Mouse (Mus musculus): ENCODE results near the gene Hrh1. TPM values are rescaled to one million over a fixed set of nuclear protein-coding genes. Genes with fewer than 3 reads are reported as not detected.

Hrh1 gene
- polyA plus RNA-seq, 1 experiment from 2014 or later: 0.32 TPM

DNA sequence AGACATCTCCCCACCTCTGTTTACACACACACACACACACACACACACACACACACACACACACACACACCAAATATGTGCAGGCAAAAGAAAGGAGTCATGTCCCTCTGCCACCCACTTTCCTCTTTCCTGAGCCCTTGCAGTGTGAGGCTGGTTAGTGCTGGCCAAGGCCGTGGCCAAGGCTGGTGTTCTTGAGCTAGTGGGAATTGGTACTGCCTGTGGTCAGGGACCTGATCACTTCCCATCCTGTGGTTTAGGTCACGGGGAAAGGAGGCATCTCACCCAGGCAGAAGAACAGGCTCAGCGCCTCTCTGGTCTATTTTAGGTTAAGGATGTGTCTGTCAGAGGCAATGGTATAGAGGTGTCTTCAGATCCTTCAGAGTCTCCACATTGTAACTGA lies 59.6 kb downstream of the Hrh1 start:
- H3K36me3 ChIP-seq (ENCODE audit: control insufficient read depth, insufficient read depth, low read length): no peaks in the 10 kb centered on the region
- DNase-seq (ENCODE audit: low spot score): peak; percentile 4
- WGBS: 85% methylated on average over 3 of the region's 3 CpGs
- no peak for ATAC-seq (ENCODE audit: insufficient read depth, low FRiP score, low TSS enrichment)
- no peaks in the 10 kb centered on the region for H3K27me3 ChIP-seq (ENCODE audit: control insufficient read depth, insufficient read depth, low read length)
- H3K9me3 ChIP-seq (ENCODE audit: control insufficient read depth, low read length): no peaks in the 10 kb centered on the region
- no peaks in the 10 kb centered on the region for H3K4me1 ChIP-seq (ENCODE audit: control insufficient read depth, insufficient read depth, low read length)
- H3K27ac ChIP-seq (ENCODE audit: low read depth, low read length): no peak overlapping the region
- no peak overlapping the region for H3K4me3 ChIP-seq (ENCODE audit: low read depth, low read length)
- no peak overlapping the region for H3K9ac ChIP-seq (ENCODE audit: low read length)
- no peak overlapping the region for H3K4me2 ChIP-seq (ENCODE audit: low read depth)

DNA sequence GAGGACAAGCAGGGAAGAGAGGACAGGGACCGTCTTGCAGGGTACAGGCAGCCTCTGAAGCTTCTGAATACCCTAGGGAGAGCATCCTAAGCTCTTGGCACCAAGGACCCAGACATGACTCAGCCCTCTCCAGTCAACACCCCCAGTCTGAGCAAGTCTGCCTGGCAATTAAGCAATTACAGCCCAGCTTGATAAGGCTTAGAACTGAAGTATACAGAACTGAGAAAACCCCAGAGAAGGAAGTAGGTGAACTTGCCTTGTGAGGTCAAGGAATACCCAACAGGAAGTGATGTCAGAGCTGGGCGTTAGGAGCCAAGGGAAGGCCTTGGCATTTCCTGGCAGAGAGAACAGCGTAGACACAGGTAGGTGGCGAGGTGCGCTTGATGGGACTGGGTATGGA lies 60.5 kb downstream of the Hrh1 start:
- no peak for ATAC-seq (ENCODE audit: insufficient read depth, low FRiP score, low TSS enrichment)
- H3K27ac ChIP-seq (ENCODE audit: low read depth, low read length): no peak overlapping the region
- H3K27me3 ChIP-seq (ENCODE audit: control insufficient read depth, insufficient read depth, low read length): no peaks in the 10 kb centered on the region
- peak; percentile 8 for DNase-seq (ENCODE audit: low spot score)
- H3K4me1 ChIP-seq (ENCODE audit: control insufficient read depth, insufficient read depth, low read length): no peaks in the 10 kb centered on the region
- 85% methylated on average over 5 of the region's 5 CpGs for WGBS
- no peaks in the 10 kb centered on the region for H3K9me3 ChIP-seq (ENCODE audit: control insufficient read depth, low read length)
- no peaks in the 10 kb centered on the region for H3K36me3 ChIP-seq (ENCODE audit: control insufficient read depth, insufficient read depth, low read length)
- no peak overlapping the region for H3K4me2 ChIP-seq (ENCODE audit: low read depth)
- H3K4me3 ChIP-seq (ENCODE audit: low read depth, low read length): no peak overlapping the region
- H3K9ac ChIP-seq (ENCODE audit: low read length): no peak overlapping the region

DNA sequence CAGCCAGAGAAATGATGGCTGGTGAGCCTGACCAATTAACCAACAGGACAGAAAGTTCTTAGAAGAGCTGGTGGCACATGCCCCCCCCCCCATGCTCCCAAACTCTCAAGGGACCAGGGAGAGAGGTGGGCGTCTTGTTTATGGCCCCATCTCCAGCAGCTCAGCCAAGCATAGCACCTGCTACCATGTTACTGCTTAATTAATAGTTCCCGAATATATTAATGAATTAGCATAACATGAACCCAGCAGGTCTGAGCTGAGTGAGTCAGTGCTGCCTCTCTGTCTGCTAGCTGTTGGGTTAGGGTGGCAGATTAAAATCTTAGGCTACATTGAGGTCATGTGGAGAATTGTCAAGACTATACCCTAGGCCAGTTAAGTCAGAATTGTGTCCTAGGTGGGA lies 62.2 kb downstream of the Hrh1 start:
- no peak overlapping the region for H3K4me3 ChIP-seq (ENCODE audit: low read depth, low read length)
- ATAC-seq (ENCODE audit: insufficient read depth, low FRiP score, low TSS enrichment): no peak
- DNase-seq (ENCODE audit: low spot score): peak; percentile 11
- no peaks in the 10 kb centered on the region for H3K4me1 ChIP-seq (ENCODE audit: control insufficient read depth, insufficient read depth, low read length)
- no peak overlapping the region for H3K27ac ChIP-seq (ENCODE audit: low read depth, low read length)
- H3K27me3 ChIP-seq (ENCODE audit: control insufficient read depth, insufficient read depth, low read length): no peaks in the 10 kb centered on the region
- 77% methylated on average over 2 of the region's 2 CpGs for WGBS
- no peak overlapping the region for H3K9ac ChIP-seq (ENCODE audit: low read length)
- no peak overlapping the region for H3K4me2 ChIP-seq (ENCODE audit: low read depth)
- H3K9me3 ChIP-seq (ENCODE audit: control insufficient read depth, low read length): no peaks in the 10 kb centered on the region
- H3K36me3 ChIP-seq (ENCODE audit: control insufficient read depth, insufficient read depth, low read length): no peaks in the 10 kb centered on the region

DNA sequence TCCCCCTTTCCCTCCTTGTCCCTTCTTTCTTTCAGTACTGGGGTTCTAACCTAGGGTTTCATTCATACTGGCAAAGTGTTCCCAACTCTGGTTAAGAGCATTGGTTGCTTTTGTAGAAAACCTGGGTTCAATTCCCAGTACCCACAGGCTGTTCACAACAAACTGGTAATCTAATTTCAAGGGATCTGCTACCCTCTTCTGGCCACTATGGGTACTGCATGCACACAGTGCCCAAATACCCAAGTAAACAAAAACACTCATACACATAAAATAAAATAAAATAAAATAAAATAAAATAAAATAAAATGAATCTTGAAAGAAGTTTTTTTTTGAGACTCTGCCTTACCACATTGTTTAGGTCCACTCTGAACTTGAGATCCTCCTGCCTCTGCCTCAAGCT lies 63.8 kb downstream of the Hrh1 start:
- H3K27ac ChIP-seq (ENCODE audit: low read depth, low read length): no peak overlapping the region
- DNase-seq (ENCODE audit: low spot score) (peak; percentile 10), ATAC-seq (ENCODE audit: insufficient read depth, low FRiP score, low TSS enrichment) (no peak)
- H3K4me1 ChIP-seq (ENCODE audit: control insufficient read depth, insufficient read depth, low read length): no peaks in the 10 kb centered on the region
- no peaks in the 10 kb centered on the region for H3K9me3 ChIP-seq (ENCODE audit: control insufficient read depth, low read length)
- H3K36me3 ChIP-seq (ENCODE audit: control insufficient read depth, insufficient read depth, low read length): no peaks in the 10 kb centered on the region
- H3K4me2 ChIP-seq (ENCODE audit: low read depth): no peak overlapping the region
- H3K27me3 ChIP-seq (ENCODE audit: control insufficient read depth, insufficient read depth, low read length): no peaks in the 10 kb centered on the region
- no peak overlapping the region for H3K4me3 ChIP-seq (ENCODE audit: low read depth, low read length)
- H3K9ac ChIP-seq (ENCODE audit: low read length): no peak overlapping the region

DNA sequence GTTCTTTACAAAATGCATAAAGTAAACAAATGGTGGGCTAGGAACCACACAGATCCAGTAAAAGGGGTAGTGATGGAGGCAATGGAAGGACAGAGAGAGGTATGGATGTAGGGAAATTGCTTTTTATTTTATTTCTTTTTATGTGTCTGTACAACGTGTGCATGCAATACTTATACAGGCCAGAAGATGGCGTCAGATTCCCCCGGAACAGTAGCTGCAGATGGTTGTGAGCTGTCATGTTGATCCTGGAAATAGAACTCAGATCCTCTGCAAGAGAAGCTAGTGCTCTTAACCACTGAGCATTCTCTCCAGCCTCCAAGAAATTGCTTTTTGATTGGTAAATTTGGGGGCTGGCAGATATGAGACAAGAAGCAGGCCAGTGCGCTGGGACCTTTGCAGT lies 65.0 kb downstream of the Hrh1 start:
- Histone ChIP-seq H3K27ac (ENCODE audit: low read depth, low read length) (no peak overlapping the region), H3K36me3 (ENCODE audit: control insufficient read depth, insufficient read depth, low read length) (no peaks in the 10 kb centered on the region), H3K9me3 (ENCODE audit: control insufficient read depth, low read length) (no peaks in the 10 kb centered on the region), H3K4me1 (ENCODE audit: control insufficient read depth, insufficient read depth, low read length) (no peaks in the 10 kb centered on the region), H3K4me3 (ENCODE audit: low read depth, low read length) (no peak overlapping the region), H3K4me2 (ENCODE audit: low read depth) (no peak overlapping the region), H3K27me3 (ENCODE audit: control insufficient read depth, insufficient read depth, low read length) (no peaks in the 10 kb centered on the region), H3K9ac (ENCODE audit: low read length) (no peak overlapping the region)
- ATAC-seq (ENCODE audit: insufficient read depth, low FRiP score, low TSS enrichment) (no peak), DNase-seq (ENCODE audit: low spot score) (peak; percentile 26)
- WGBS: 25% methylated on average over 4 of the region's 4 CpGs

DNA sequence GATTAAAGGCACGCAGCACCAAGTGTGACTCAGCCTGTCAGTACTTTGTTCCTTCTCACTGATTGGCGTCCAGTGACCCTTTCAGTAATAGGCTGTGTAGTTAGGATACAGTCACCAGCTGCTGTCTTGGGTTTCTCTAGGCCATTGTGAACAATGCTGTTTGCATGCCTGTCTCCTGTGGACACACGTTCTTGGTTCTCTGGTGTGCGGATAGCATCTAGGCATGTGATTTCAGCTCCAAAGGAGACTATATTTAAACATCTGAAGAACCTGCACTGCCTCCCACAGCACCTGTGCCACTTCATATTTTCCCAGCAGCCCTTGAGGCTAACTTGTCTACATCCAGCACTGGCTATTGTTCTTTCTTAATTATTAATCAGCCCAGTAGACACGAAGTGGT lies 75.8 kb downstream of the Hrh1 start:
- Histone ChIP-seq H3K27me3 (ENCODE audit: control insufficient read depth, insufficient read depth, low read length) (no peaks in the 10 kb centered on the region), H3K4me3 (ENCODE audit: low read depth, low read length) (no peak overlapping the region), H3K36me3 (ENCODE audit: control insufficient read depth, insufficient read depth, low read length) (no peaks in the 10 kb centered on the region), H3K27ac (ENCODE audit: low read depth, low read length) (no peak overlapping the region), H3K4me2 (ENCODE audit: low read depth) (no peak overlapping the region), H3K4me1 (ENCODE audit: control insufficient read depth, insufficient read depth, low read length) (no peaks in the 10 kb centered on the region), H3K9ac (ENCODE audit: low read length) (no peak overlapping the region), H3K9me3 (ENCODE audit: control insufficient read depth, low read length) (no peaks in the 10 kb centered on the region)
- 69% methylated on average over 5 of the region's 5 CpGs for WGBS
- DNase-seq (ENCODE audit: low spot score) (no peak), ATAC-seq (ENCODE audit: insufficient read depth, low FRiP score, low TSS enrichment) (no peak)

DNA sequence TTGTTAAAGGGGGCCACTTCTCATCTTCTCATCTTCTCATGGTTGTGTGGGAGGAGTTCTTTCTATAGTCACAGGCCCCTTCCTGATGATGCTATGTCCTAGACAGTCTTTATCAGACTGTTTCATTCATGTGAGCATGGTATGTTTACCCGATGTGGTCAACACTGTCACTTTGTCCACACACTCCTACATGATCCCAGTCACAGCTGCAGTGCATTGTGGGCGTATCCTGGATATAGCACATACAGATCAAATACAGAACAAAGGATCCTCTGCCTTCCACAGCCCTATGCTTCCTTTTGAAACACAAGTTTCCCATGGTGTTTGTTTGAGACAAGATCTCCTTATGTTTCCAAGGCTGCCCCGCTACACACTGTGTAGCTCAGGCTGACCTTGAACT lies 76.3 kb downstream of the Hrh1 start:
- H3K9ac ChIP-seq (ENCODE audit: low read length): no peak overlapping the region

DNA sequence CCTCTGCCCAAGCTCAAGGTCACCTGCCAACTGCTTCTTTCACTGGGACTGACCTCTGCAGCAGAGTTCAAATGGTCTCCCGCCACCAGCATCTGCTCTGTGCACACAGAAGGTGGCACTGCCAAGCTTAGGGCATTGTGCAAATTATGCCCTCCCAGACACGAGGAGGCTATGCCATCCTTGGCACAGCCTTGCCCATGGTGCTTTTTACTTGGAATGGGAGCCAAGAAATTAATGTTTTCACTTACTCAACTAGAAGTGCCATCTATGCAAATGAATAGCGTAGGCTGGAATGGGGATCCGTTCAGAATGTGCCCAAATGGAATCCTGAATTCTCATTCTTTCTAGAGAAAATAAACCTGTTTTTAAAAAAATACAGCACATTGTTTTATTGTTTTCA lies 77.2 kb downstream of the Hrh1 start:
- WGBS: 83% methylated on average over 4 of the region's 4 CpGs

More for the DNA sequence above, 76.3 kb downstream of the Hrh1 start:
- Histone ChIP-seq H3K9me3 (ENCODE audit: control insufficient read depth, low read length) (no peaks in the 10 kb centered on the region), H3K27me3 (ENCODE audit: control insufficient read depth, insufficient read depth, low read length) (no peaks in the 10 kb centered on the region), H3K4me3 (ENCODE audit: low read depth, low read length) (no peak overlapping the region), H3K4me1 (ENCODE audit: control insufficient read depth, insufficient read depth, low read length) (no peaks in the 10 kb centered on the region), H3K4me2 (ENCODE audit: low read depth) (no peak overlapping the region), H3K27ac (ENCODE audit: low read depth, low read length) (no peak overlapping the region), H3K36me3 (ENCODE audit: control insufficient read depth, insufficient read depth, low read length) (no peaks in the 10 kb centered on the region)
- no peak for DNase-seq (ENCODE audit: low spot score)
- ATAC-seq (ENCODE audit: insufficient read depth, low FRiP score, low TSS enrichment): no peak
- WGBS: 86% methylated on average over 3 of the region's 3 CpGs

DNA sequence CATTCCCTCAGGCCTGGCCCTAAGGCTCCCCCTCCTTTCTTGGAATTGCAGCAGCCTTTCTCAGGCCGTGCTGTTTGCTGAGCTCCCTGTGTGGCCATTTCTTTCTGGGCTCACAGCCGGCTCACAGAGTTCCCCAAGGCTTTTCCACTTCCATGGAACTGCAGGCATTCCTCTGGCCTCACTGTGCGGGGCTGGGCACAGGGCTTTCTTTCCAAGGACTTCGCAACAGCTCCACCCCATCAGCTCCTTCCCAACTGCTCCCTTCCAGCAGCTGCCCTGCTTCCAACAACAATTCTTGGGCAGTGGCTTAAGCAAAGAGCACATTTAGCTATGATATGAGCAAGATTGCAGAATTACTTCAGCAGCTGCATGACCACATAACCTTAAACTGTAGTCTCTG lies 81.0 kb downstream of the Hrh1 start:
- Histone ChIP-seq H3K4me1 (ENCODE audit: control insufficient read depth, insufficient read depth, low read length) (no peaks in the 10 kb centered on the region), H3K27ac (ENCODE audit: low read depth, low read length) (no peak overlapping the region), H3K9ac (ENCODE audit: low read length) (no peak overlapping the region), H3K27me3 (ENCODE audit: control insufficient read depth, insufficient read depth, low read length) (no peaks in the 10 kb centered on the region), H3K4me3 (ENCODE audit: low read depth, low read length) (no peak overlapping the region), H3K36me3 (ENCODE audit: control insufficient read depth, insufficient read depth, low read length) (no peaks in the 10 kb centered on the region), H3K4me2 (ENCODE audit: low read depth) (no peak overlapping the region), H3K9me3 (ENCODE audit: control insufficient read depth, low read length) (no peaks in the 10 kb centered on the region)
- DNase-seq (ENCODE audit: low spot score) (no peak), ATAC-seq (ENCODE audit: insufficient read depth, low FRiP score, low TSS enrichment) (no peak)
- 26% methylated on average over 4 of the region's 4 CpGs for WGBS

More for the DNA sequence above, 77.2 kb downstream of the Hrh1 start:
- H3K4me3 ChIP-seq (ENCODE audit: low read depth, low read length): no peak overlapping the region
- DNase-seq (ENCODE audit: low spot score): peak; percentile 7
- H3K9me3 ChIP-seq (ENCODE audit: control insufficient read depth, low read length): no peaks in the 10 kb centered on the region
- H3K9ac ChIP-seq (ENCODE audit: low read length): no peak overlapping the region
- H3K4me2 ChIP-seq (ENCODE audit: low read depth): no peak overlapping the region
- H3K4me1 ChIP-seq (ENCODE audit: control insufficient read depth, insufficient read depth, low read length): no peaks in the 10 kb centered on the region
- H3K27ac ChIP-seq (ENCODE audit: low read depth, low read length): no peak overlapping the region
- no peaks in the 10 kb centered on the region for H3K27me3 ChIP-seq (ENCODE audit: control insufficient read depth, insufficient read depth, low read length)
- no peaks in the 10 kb centered on the region for H3K36me3 ChIP-seq (ENCODE audit: control insufficient read depth, insufficient read depth, low read length)
- no peak for ATAC-seq (ENCODE audit: insufficient read depth, low FRiP score, low TSS enrichment)
